Mouse (Mus musculus) spleen, adult 2 months (tissue): ENCODE results near the gene Abca7.

Experiments
- CTCF ChIP-seq: fragments of 200-500 bp; IDR thresholded peaks from 2 replicates; pipeline ENCODE4 v1.5.1; 2011; ENCODE audit warnings: mild to moderate bottlenecking, inconsistent platforms; ENCODE audit not compliant: insufficient read depth, insufficient read length, insufficient replicate concordance; ENCODE audit errors: extremely low read depth
- POLR2A ChIP-seq: fragments of 200-500 bp; IDR thresholded peaks from 2 replicates; pipeline ENCODE4 v1.6.1; 2011; ENCODE audit warnings: low read depth, low read length, inconsistent platforms

DNA sequence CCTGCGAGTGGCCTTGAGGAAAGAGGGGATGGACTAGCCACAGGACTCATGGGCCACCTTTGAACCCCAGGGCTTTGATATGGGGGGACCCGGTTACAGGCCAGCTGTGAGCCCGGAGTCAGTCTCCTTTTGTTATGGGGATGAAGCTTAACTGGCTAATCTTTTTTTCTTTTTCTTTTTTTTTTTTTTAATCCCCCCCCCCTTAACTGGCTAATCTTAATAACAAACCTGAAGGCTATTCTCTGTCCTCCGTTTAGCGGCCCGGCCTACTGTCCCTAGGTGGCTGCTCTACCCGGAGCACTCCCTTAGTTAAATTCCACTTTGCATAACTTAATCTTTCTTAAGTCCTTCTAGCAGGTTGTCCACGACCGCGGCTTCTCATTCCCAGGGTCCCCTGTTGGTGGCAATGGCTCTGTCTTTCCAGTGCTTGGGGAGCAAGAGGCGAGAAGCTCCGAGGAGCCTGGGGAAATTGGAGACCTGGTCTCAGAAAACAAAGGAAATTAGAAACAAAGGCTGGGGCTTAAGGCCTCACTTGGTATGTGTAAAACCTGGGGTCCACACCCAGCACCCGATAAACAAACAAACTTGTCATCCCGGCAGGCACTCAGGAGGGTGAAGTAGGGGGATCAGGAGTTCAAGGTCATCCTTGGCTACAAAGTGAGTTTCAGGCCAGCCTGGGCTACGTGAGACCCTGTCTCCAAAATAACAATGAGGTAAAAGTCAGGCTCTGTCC, 54.8 kb downstream of the Abca7 start:
- no peak for TF ChIP-seq CTCF
- no peak for TF ChIP-seq POLR2A
